Mouse (Mus musculus) G1E (cell line): ENCODE measurements around the gene Rhox13. TPM values are rescaled to one million over a fixed set of nuclear protein-coding genes. Genes with fewer than 3 reads are reported as not detected.

Source experiments
- ATAC-seq: 2 replicates; pipeline ENCODE4 v1.8.0; 2016; ENCODE audit warnings: mild to moderate bottlenecking; ENCODE audit not compliant: insufficient number of reproducible peaks, poor library complexity, low FRiP score, severe bottlenecking; ENCODE audit errors: extremely low read depth
- DNase-seq: peaks from one replicate; pipeline ENCODE4 v3.0.0; 2012; ENCODE audit warnings: low spot score
- H3K27me3 ChIP-seq: 2 replicates; pipeline ENCODE4 v1.6.1; 2012; ENCODE audit warnings: mild to moderate bottlenecking, low read length, inconsistent platforms; ENCODE audit not compliant: insufficient read depth
- H3K36me3 ChIP-seq: replicated peaks from 2 replicates; pipeline ENCODE3; 2012; ENCODE audit warnings: mild to moderate bottlenecking, inconsistent platforms
- H3K4me1 ChIP-seq: 2 replicates; pipeline ENCODE4 v1.6.1; 2012; ENCODE audit warnings: low read depth, low read length, inconsistent platforms, mixed read lengths; ENCODE audit not compliant: insufficient read depth
- H3K4me3 ChIP-seq: 2 replicates; pipeline ENCODE4 v1.5.1; 2012; ENCODE audit warnings: low read depth, mild to moderate bottlenecking, inconsistent platforms, low read length, moderate library complexity, mixed read lengths
- H3K9me3 ChIP-seq: replicated peaks from 2 replicates; pipeline ENCODE4 v1.6.1; 2012; ENCODE audit warnings: inconsistent platforms
- CTCF ChIP-seq: IDR thresholded peaks from 2 replicates; pipeline ENCODE4 v1.5.1; 2012; ENCODE audit warnings: low read depth, low read length, inconsistent platforms, mixed read lengths
- GATA1 ChIP-seq: IDR thresholded peaks from 2 replicates; pipeline ENCODE4 v1.6.1; 2012; ENCODE audit warnings: borderline replicate concordance, low read length, inconsistent platforms, mixed read lengths
- GATA2 ChIP-seq: IDR thresholded peaks from 2 replicates; pipeline ENCODE4 v1.6.1; 2012; ENCODE audit warnings: low read depth, low read length, inconsistent platforms, borderline replicate concordance
- POLR2AphosphoS5 ChIP-seq: IDR thresholded peaks from 2 replicates; pipeline ENCODE4 v1.6.1; 2012; ENCODE audit warnings: low read depth, low read length, inconsistent platforms; ENCODE audit not compliant: insufficient replicate concordance
- TAL1 ChIP-seq: conservative IDR thresholded peaks from 2 replicates; pipeline ENCODE4 v1.6.1; 2012; ENCODE audit warnings: low read depth, low read length, inconsistent platforms, mixed read lengths
- polyA plus RNA-seq: library from polyadenylated mRNA; stranded (reverse); fragments of >175 nt; gene quantifications from 2 replicates; pipeline ENCODE4 v1.2.3, GENCODE M21; 2012
- total RNA-seq, 2 experiments: library from RNA; stranded (forward) in 1 of 2; stranded (reverse) in 1 of 2; fragments of 200-1000 nt in 1 of 2; fragments of >200 nt in 1 of 2; fragmentation: Nextera tagmentation in 1 of 2; gene quantifications; 2 replicates each; pipeline ENCODE4 v1.2.3; 2014 to 2017

Gene Rhox13
- total RNA-seq (2014; fragmentation: Nextera tagmentation): not detected in 2 replicates
- total RNA-seq (2017): not detected in 2 replicates
- polyA plus RNA-seq: not detected in 2 replicates

DNA sequence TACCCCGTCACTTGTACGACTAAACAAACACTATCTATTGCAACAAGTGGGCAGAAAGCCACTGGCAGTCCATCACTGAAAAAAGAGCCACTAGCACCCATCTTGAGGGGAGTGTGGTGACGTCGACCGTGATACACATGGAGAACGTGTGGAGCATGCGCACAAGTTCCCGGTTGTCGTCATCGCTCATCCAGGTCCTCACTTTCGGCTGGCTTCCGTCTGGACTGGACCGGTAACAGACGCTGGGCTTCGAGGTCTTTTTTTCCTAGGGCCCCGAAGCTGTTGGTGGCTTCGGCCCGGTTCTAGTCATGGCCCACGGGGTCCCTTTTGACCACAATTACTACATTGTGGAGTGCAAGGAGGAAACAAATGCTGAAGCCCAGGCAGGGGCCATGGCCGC, at the start of gene Rhox13:
Gene Rhox13, plus strand, starts transcription at position 238 of the 400 bp plus-strand sequence.
- no peak for DNase-seq
- no peak within 1 kb of the TSS for H3K4me3 ChIP-seq
- ATAC-seq: no peak

DNA sequence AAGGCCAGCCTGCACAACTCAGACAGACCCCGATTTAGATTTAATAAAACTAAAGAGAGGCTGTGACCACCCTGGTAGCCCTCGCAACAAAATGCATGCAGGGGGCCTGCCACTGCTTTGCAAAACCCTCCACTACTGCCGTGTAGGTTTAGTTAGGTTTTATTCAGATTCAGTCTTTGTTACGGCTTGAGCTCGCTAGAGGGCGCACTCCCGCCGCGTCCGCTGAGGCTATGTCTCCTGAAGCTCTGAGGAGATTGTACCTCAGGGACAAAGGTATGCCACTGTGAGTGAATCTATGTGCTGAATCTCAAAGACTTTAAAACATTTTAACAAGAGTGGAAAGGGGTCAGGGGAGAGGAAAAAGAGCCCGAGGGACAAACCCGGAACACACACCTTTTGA, 36.8 kb upstream of the Rhox13 start:
- no peaks in the 10 kb centered on the region for H3K9me3 ChIP-seq
- no peak for DNase-seq
- H3K27me3 ChIP-seq: no peaks in the 10 kb centered on the region
- no peak overlapping the region for H3K4me3 ChIP-seq
- no peaks in the 10 kb centered on the region for H3K36me3 ChIP-seq
- no peaks in the 10 kb centered on the region for H3K4me1 ChIP-seq
- TF ChIP-seq GATA1: no peak
- no peak for TF ChIP-seq CTCF
- TF ChIP-seq TAL1: no peak
- TF ChIP-seq GATA2: no peak
- no peak for TF ChIP-seq POLR2AphosphoS5
- ATAC-seq: no peak

More for the DNA sequence above, at the start of gene Rhox13:
- Histone ChIP-seq H3K4me1 (no peaks in the 10 kb centered on the region), H3K27me3 (0 out of 2 replicates have a peak, but pooled peaks cover 3% of the 10 kb centered on the region), H3K9me3 (peaks cover 2% of the 10 kb centered on the region; the same call in 1 of the 2 replicates), H3K36me3 (no peaks in the 10 kb centered on the region)
- TF ChIP-seq TAL1 (no peak), POLR2AphosphoS5 (no peak), GATA2 (no peak), CTCF (no peak), GATA1 (no peak)

DNA sequence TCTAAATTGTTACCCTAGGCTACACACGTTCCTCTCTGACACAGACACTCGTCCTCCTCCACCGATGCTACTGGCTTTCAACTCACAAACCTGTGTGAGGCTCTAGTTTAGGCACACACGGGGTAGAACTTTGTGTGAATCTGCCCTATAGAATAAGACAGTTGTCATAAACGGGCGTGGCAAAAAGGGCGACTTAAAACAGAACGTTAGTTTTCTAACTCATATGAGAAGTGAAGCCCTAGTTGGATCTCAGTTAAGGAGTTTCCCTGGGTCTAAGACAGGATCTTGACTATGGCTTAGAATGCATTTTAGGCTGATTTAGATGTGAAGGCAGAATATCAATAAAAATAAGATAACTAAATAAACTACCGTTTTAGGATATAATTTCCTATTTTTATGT, 36.0 kb upstream of the Rhox13 start, which contains the start of gene Rhox11:
Gene Rhox11, minus strand, starts transcription at position 101 of the 400 bp plus-strand sequence.
- Histone ChIP-seq H3K36me3 (no peaks in the 10 kb centered on the region), H3K27me3 (no peaks in the 10 kb centered on the region), H3K4me1 (no peaks in the 10 kb centered on the region), H3K9me3 (no peaks in the 10 kb centered on the region), H3K4me3 (no peak within 1 kb of the TSS)
- no peak for ATAC-seq
- TF ChIP-seq GATA2: no peak
- no peak for TF ChIP-seq TAL1
- no peak for TF ChIP-seq GATA1
- TF ChIP-seq CTCF: no peak
- TF ChIP-seq POLR2AphosphoS5: no peak
- no peak for DNase-seq

GRCm38 (mm10) chrX:38110807-38111206, 10.2 kb upstream of the Rhox13 start, which contains the start of gene Rhox12:
Rhox12 (minus strand) TSS chrX:38110907.
- H3K4me3 ChIP-seq: no peak within 1 kb of the TSS
- DNase-seq (no peak), ATAC-seq (no peak)
- TF ChIP-seq GATA1: no peak
- no peak for TF ChIP-seq GATA2
- no peak for TF ChIP-seq POLR2AphosphoS5
- TF ChIP-seq CTCF: no peak
- TF ChIP-seq TAL1: no peak
- no peaks in the 10 kb centered on the region for H3K9me3 ChIP-seq
- no peaks in the 10 kb centered on the region for H3K27me3 ChIP-seq
- H3K4me1 ChIP-seq: no peaks in the 10 kb centered on the region
- H3K36me3 ChIP-seq: no peaks in the 10 kb centered on the region

- TF ChIP-seq CTCF (no peak), POLR2AphosphoS5 (no peak), GATA2 (no peak), TAL1 (no peak), GATA1 (no peak)
- no peaks in the 10 kb centered on the region for H3K4me1 ChIP-seq
- ATAC-seq: no peak
- no peak for DNase-seq
- H3K36me3 ChIP-seq: no peaks in the 10 kb centered on the region
- H3K4me3 ChIP-seq: no peak overlapping the region
- 0 out of 2 replicates have a peak, but pooled peaks cover 3% of the 10 kb centered on the region for H3K27me3 ChIP-seq
- H3K9me3 ChIP-seq: peaks cover 2% of the 10 kb centered on the region; the same call in 1 of the 2 replicates
These were observed 459 bp downstream of the Rhox13 start for GRCm38 (mm10) chrX:38121478-38121877.

DNA sequence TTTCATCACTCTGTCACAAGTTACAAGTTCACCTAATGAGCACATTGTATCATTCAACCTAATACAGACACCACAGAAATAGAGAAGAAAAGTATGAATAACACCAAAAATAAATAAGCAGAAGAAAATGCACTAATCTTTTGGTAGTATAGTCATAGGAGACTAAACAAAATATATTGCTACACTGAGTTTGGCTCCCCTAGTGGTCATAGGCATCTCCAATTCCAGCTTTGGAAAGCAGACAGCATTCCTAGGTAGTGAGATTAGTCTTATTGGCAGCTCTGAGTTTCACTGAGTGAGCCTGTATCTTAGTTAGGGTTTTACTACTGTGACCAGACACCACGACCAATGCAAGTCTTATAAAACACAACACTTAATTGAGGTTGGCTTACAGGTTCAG, 38.1 kb downstream of the Rhox13 start:
- Histone ChIP-seq H3K9me3 (no peaks in the 10 kb centered on the region), H3K4me3 (no peak overlapping the region), H3K27me3 (no peaks in the 10 kb centered on the region), H3K4me1 (no peaks in the 10 kb centered on the region), H3K36me3 (no peaks in the 10 kb centered on the region)
- ATAC-seq (no peak), DNase-seq (no peak)
- TF ChIP-seq TAL1 (no peak), CTCF (no peak), GATA1 (no peak), GATA2 (no peak), POLR2AphosphoS5 (no peak)
